Mouse (Mus musculus): ENCODE measurements around the gene Dnah7a.
"Not testable (repeated sequence)": the region's sequence is repeated elsewhere in the genome, so short reads cannot be mapped to it uniquely, and the experiment has no call there.

Gene Dnah7a

DNA sequence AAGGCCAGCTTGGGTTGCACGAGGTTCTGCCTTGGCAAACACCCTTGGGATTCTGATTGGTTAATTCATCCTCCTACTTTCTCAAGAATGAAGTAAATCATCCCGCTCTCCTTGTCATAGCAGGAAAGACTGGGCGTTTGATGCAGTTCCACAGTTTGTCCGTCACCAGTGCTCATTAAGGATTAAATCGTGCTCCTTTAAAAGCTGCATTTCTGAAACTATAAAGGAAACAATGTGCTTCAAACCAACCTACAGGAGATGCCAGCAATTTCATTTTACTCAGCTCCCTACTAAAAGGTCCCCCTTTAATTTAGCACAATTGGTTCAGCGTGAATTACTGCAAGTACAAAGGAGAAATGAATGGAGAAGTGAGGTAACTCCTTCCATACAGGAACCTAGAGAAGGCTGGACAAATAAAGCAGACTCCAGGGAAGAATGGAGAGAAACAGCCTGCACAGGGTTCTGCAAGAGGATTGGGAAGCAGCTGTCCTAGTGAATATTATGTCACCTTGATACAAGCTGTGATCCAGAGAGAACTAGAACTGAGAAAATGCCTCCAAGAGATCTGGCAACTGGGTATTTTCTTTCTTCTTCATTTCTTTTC lies 322.4 kb downstream of the Dnah7a start:
- no peak for DNase-seq (ENCODE audit: low spot score in 2 of 2)

DNA sequence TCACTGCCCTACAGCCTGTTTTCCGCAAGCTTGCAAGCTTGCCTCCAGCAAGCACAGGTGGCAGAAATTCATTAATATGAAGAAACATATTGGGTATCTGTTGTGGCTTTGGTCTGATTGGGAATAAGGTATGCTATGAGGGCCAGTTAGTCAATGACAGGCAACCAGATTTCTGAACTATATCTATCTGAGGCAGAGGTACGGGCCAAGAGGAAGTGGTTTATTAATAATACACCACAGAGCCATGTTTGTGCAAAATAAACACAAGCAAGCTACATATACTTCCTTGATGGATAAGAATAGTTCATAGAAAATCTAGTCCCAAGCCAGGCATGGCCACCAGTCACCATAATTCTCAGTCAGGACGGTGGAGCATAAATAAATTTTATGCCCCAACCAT lies 328.9 kb downstream of the Dnah7a start:
- no peak for DNase-seq (ENCODE audit: low spot score in 2 of 2)

GRCm38 (mm10) chr1:53375965-53376364 lies 330.6 kb downstream of the Dnah7a start:
- not testable (repeated sequence) for DNase-seq (ENCODE audit: low spot score in 2 of 2)

- DNase-seq (ENCODE audit: low spot score in 2 of 2) = no peak
These were observed 347.6 kb downstream of the Dnah7a start for GRCm38 (mm10) chr1:53358988-53359387.

DNA sequence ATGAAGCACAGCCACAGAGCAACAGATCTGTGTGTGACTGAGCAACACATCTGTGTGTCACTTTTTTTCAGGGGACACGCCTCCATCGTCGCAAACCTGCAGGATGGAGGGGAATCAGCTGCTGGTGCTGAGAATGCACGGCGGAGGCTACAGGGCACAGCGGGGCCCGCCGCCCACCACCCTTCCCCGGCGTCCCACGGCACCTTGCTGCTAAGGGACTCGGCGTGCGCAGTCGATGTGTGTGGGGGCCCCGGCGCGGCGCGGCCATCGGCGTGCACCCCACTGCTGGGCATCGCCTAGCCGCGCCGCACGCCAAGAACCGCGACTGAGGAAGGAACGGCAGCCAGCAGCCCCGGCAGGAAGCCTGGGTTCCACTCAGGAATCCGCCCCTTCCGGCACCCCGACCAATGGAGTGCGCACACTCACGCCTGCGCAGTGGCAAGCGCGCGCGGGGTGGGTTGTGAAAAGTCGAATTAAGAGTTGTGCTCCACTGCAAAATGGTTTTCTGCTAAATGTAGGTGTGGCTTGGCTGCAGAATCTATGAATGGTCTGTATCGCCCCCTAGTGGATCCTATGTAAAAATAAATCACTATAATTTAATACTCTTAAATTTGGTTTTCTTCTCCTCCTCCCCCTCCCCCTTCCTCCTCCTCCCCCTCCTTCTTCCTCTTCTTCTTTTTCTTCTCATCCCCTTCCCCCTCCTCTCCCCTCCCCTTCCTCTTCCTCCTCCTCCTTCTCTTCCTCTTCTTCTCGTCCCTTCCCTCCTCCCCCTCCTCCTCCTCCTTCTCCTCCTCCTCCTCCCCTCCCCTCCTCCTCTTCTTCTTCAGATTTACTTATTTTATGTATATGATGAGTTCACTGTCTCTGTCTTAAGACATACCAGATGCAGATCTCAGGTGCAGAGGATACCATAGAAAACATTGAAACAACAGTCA lies 354.0 kb downstream of the Dnah7a start, which contains the start of the genes Asdurf, Gm28551 and Asnsd1:
Asdurf (minus strand) TSS at position 293 of the 935 bp plus-strand sequence.
Gm28551 (minus strand) TSS at position 341 of the 935 bp plus-strand sequence.
Asnsd1 (minus strand) TSS at position 426 of the 935 bp plus-strand sequence.
- peak; percentile 97 to 98 for DNase-seq (ENCODE audit: low spot score in 2 of 2)

All from urinary bladder, adult 18-20 months (tissue).